Mouse (Mus musculus) testis, adult 2 months (tissue): Measurements from ENCODE around the gene Ston2.

Source experiments
- CTCF ChIP-seq: fragments of 200-500 bp; IDR thresholded peaks from 2 replicates; pipeline ENCODE4 v1.5.1; 2012; ENCODE audit warnings: low read depth, mild to moderate bottlenecking, inconsistent platforms, low read length, moderate library complexity; ENCODE audit not compliant: control insufficient read depth, insufficient read depth, insufficient replicate concordance
- POLR2A ChIP-seq: fragments of 200-500 bp; IDR thresholded peaks from 2 replicates; pipeline ENCODE4 v1.6.1; 2012; ENCODE audit warnings: low read depth, mild to moderate bottlenecking, inconsistent platforms, low read length, moderate library complexity; ENCODE audit not compliant: control insufficient read depth

GRCm38 (mm10) chr12:91692991-91693390 lies 95.2 kb downstream of the Ston2 start:
- TF ChIP-seq CTCF (no peak), POLR2A (no peak)
